Mouse (Mus musculus): ENCODE measurements around the gene Rif1. TPM values are rescaled to one million over a fixed set of nuclear protein-coding genes. Genes with fewer than 3 reads are reported as not detected.

Rif1 gene
- polyA plus RNA-seq, 1 experiment from 2014 or later: 16.3 TPM

GRCm38 (mm10) chr2:52042714-52043113 lies 29.9 kb upstream of the Rif1 start:
- no peaks in the 10 kb centered on the region for H3K36me3 ChIP-seq
- no peak for ATAC-seq (ENCODE audit: extremely low read depth, insufficient number of reproducible peaks, low FRiP score, low TSS enrichment)
- H3K4me3 ChIP-seq: no peak overlapping the region
- H3K9ac ChIP-seq: no peak overlapping the region
- peaks cover 6% of the 10 kb centered on the region for H3K27me3 ChIP-seq (replicated peaks)
- no peaks in the 10 kb centered on the region for H3K4me1 ChIP-seq
- H3K4me2 ChIP-seq: no peak overlapping the region
- WGBS: 22% methylated on average over 5 of the region's 5 CpGs
- no peaks in the 10 kb centered on the region for H3K9me3 ChIP-seq
- no peak overlapping the region for H3K27ac ChIP-seq (replicated peaks)

DNA sequence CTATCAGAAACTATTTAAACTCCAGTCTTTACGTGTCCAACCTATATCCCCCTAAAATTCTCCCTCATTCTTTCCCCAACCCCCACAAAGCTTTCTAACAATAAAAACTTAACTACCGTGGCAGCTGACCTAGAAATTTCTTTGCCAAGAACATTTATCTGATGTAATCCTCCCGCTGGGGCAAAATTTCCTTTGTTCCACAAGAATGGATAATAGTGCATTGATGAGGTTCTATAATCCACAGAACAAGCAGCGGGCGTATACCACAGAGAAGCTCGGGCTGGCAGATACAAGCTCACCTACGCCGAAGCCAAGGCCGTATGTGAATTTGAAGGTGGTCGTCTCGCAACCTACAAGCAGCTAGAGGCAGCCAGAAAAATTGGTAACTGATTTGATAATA lies 29.1 kb upstream of the Rif1 start:
- no peaks in the 10 kb centered on the region for H3K9me3 ChIP-seq
- WGBS: 88% methylated on average over 11 of the region's 11 CpGs
- no peaks in the 10 kb centered on the region for H3K36me3 ChIP-seq
- peaks cover 6% of the 10 kb centered on the region for H3K27me3 ChIP-seq (replicated peaks)
- no peaks in the 10 kb centered on the region for H3K4me1 ChIP-seq
- no peak overlapping the region for H3K27ac ChIP-seq (replicated peaks)
- no peak overlapping the region for H3K4me2 ChIP-seq
- no peak for ATAC-seq (ENCODE audit: extremely low read depth, insufficient number of reproducible peaks, low FRiP score, low TSS enrichment)
- H3K9ac ChIP-seq: no peak overlapping the region
- no peak overlapping the region for H3K4me3 ChIP-seq

DNA sequence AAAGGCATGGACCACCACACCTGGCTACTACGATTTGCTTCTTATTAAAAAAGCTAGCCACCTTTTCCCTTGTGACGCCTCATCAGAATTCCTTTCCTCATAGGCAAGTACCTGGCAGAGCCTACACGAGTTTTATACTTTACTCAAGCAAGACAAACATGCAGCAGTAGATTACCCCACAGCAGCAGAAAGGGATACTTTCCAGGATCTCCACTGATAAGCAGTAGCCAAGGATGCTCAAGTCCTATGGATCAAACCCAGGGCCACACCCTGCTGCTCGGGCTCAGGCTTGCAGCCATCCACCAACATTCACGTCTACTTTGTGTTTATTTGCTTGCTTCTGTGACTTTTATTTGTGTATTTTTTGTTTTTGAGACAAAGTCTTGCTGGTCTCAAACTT lies 26.6 kb upstream of the Rif1 start:
- Histone ChIP-seq H3K4me2 (no peak overlapping the region), H3K4me1 (no peaks in the 10 kb centered on the region), H3K36me3 (no peaks in the 10 kb centered on the region), H3K4me3 (no peak overlapping the region), H3K27me3 (replicated peaks) (no peaks in the 10 kb centered on the region), H3K9me3 (no peaks in the 10 kb centered on the region), H3K9ac (no peak overlapping the region), H3K27ac (replicated peaks) (no peak overlapping the region)
- WGBS: 67% methylated on average over 5 of the region's 5 CpGs
- no peak for ATAC-seq (ENCODE audit: extremely low read depth, insufficient number of reproducible peaks, low FRiP score, low TSS enrichment)

GRCm38 (mm10) chr2:52050823-52051222 lies 21.8 kb upstream of the Rif1 start:
- ATAC-seq (ENCODE audit: extremely low read depth, insufficient number of reproducible peaks, low FRiP score, low TSS enrichment): no peak
- H3K9me3 ChIP-seq: no peaks in the 10 kb centered on the region
- H3K9ac ChIP-seq: no peak overlapping the region
- no peaks in the 10 kb centered on the region for H3K27me3 ChIP-seq (replicated peaks)
- H3K36me3 ChIP-seq: no peaks in the 10 kb centered on the region
- peaks cover 16% of the 10 kb centered on the region for H3K4me1 ChIP-seq
- no peak overlapping the region for H3K4me2 ChIP-seq
- no peak overlapping the region for H3K27ac ChIP-seq (replicated peaks)
- WGBS: 86% methylated on average over 11 of the region's 11 CpGs
- no peak overlapping the region for H3K4me3 ChIP-seq

- Histone ChIP-seq H3K9me3 (no peaks in the 10 kb centered on the region), H3K36me3 (no peaks in the 10 kb centered on the region), H3K4me2 (no peak overlapping the region), H3K9ac (no peak overlapping the region), H3K4me3 (no peak overlapping the region), H3K27me3 (replicated peaks) (no peaks in the 10 kb centered on the region), H3K27ac (replicated peaks) (no peak overlapping the region), H3K4me1 (peaks cover 16% of the 10 kb centered on the region)
- WGBS: 86% methylated on average over 4 of the region's 4 CpGs
- ATAC-seq (ENCODE audit: extremely low read depth, insufficient number of reproducible peaks, low FRiP score, low TSS enrichment): no peak
Measured at GRCm38 (mm10) chr2:52052335-52052734, 20.3 kb upstream of the Rif1 start.

- WGBS: 15% methylated on average over 5 of the region's 5 CpGs
- H3K4me3 ChIP-seq: no peak overlapping the region
- no peak overlapping the region for H3K9ac ChIP-seq
- no peak overlapping the region for H3K4me2 ChIP-seq
- peak overlapping the region; percentile 55 for H3K27ac ChIP-seq (replicated peaks)
- ATAC-seq (ENCODE audit: extremely low read depth, insufficient number of reproducible peaks, low FRiP score, low TSS enrichment): no peak
- H3K27me3 ChIP-seq (replicated peaks): no peaks in the 10 kb centered on the region
- peaks cover 16% of the 10 kb centered on the region for H3K4me1 ChIP-seq
- no peaks in the 10 kb centered on the region for H3K9me3 ChIP-seq
- no peaks in the 10 kb centered on the region for H3K36me3 ChIP-seq
Measured at GRCm38 (mm10) chr2:52053502-52053901, 19.1 kb upstream of the Rif1 start.

DNA sequence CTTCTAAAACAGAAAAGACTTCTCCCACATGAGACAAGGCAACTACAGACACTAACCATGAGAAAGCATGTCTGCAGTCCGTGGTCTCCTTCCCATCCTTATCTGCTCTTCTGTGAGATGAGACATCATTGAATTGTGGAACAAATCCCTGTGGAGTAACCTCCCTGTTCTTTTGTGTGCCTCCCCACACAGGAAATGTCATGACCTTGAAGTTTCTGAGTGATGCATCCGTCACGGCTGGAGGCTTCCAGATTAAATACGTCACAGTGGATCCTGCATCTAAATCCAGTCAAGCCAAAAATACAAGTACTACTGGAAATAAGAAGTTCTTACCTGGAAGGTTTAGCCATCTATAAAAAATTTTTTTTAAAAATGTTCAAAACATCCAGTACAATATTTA lies 17.0 kb upstream of the Rif1 start:
- Histone ChIP-seq H3K36me3 (no peaks in the 10 kb centered on the region), H3K9ac (no peak overlapping the region), H3K9me3 (no peaks in the 10 kb centered on the region), H3K27me3 (replicated peaks) (no peaks in the 10 kb centered on the region), H3K4me1 (peaks cover 16% of the 10 kb centered on the region), H3K4me3 (no peak overlapping the region), H3K4me2 (no peak overlapping the region), H3K27ac (replicated peaks) (peak overlapping the region; percentile 59; the same call in 1 of the 2 replicates)
- no peak for ATAC-seq (ENCODE audit: extremely low read depth, insufficient number of reproducible peaks, low FRiP score, low TSS enrichment)
- 20% methylated on average over 4 of the region's 4 CpGs for WGBS

GRCm38 (mm10) chr2:52057099-52057498 lies 15.5 kb upstream of the Rif1 start:
- ATAC-seq (ENCODE audit: extremely low read depth, insufficient number of reproducible peaks, low FRiP score, low TSS enrichment): no peak
- Histone ChIP-seq H3K9me3 (no peaks in the 10 kb centered on the region), H3K4me1 (peaks cover 16% of the 10 kb centered on the region), H3K27me3 (replicated peaks) (no peaks in the 10 kb centered on the region), H3K36me3 (no peaks in the 10 kb centered on the region), H3K4me3 (no peak overlapping the region), H3K27ac (replicated peaks) (no peak overlapping the region), H3K4me2 (no peak overlapping the region), H3K9ac (no peak overlapping the region)
- WGBS: 56% methylated on average over 1 of the region's 1 CpGs

DNA sequence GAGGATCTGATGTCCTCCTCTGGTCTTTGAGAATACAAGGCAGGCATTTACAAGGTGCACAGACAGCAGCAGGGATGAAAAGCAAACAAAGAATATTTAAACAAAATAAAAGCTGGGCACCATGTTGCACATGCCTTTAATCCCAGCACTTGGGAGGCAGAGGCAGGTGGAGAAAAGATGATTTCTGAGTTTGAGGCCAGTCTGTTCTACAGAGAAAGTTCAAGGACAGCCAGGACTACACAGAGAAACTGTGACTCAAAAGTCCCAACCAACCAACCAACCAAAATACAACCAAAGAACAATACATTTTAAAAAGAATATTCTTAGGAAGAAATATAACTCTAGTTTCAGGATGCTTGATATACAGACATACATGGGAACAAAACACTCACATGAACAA lies 15.0 kb upstream of the Rif1 start:
- H3K9me3 ChIP-seq: no peaks in the 10 kb centered on the region
- no peak overlapping the region for H3K4me3 ChIP-seq
- no peak overlapping the region for H3K9ac ChIP-seq
- no peaks in the 10 kb centered on the region for H3K36me3 ChIP-seq
- no peak overlapping the region for H3K27ac ChIP-seq (replicated peaks)
- no peak overlapping the region for H3K4me2 ChIP-seq
- no peaks in the 10 kb centered on the region for H3K27me3 ChIP-seq (replicated peaks)
- ATAC-seq (ENCODE audit: extremely low read depth, insufficient number of reproducible peaks, low FRiP score, low TSS enrichment): no peak
- peaks cover 16% of the 10 kb centered on the region for H3K4me1 ChIP-seq

- ATAC-seq (ENCODE audit: extremely low read depth, insufficient number of reproducible peaks, low FRiP score, low TSS enrichment): no peak
- Histone ChIP-seq H3K36me3 (no peaks in the 10 kb centered on the region), H3K27ac (replicated peaks) (no peak overlapping the region), H3K4me3 (no peak overlapping the region), H3K9ac (no peak overlapping the region), H3K4me1 (peaks cover 6% of the 10 kb centered on the region), H3K9me3 (no peaks in the 10 kb centered on the region), H3K4me2 (no peak overlapping the region), H3K27me3 (replicated peaks) (no peaks in the 10 kb centered on the region)
- WGBS: 87% methylated on average over 1 of the region's 1 CpGs
Measured at GRCm38 (mm10) chr2:52068641-52069040, 4.0 kb upstream of the Rif1 start.

DNA sequence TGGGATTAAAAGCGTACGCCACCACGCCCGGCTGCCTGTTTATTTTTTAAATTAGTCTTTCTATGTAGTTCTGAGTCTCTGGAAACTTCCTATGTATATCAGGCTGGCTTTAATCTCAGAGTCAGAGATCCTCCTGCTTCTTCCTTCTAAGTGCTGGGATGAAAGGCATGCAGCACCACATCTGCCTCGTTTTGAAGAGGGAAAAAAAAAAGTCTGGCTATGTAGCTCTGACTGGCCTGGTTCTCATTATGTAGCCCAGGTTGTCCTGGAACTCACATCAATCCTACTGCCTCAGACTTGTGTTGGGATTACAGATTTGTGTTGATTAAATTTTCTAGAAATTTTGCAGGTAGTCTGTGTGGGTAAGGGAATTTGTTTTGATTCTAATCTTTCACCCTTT lies 1.8 kb upstream of the Rif1 start:
- WGBS: 86% methylated on average over 5 of the region's 5 CpGs

DNA sequence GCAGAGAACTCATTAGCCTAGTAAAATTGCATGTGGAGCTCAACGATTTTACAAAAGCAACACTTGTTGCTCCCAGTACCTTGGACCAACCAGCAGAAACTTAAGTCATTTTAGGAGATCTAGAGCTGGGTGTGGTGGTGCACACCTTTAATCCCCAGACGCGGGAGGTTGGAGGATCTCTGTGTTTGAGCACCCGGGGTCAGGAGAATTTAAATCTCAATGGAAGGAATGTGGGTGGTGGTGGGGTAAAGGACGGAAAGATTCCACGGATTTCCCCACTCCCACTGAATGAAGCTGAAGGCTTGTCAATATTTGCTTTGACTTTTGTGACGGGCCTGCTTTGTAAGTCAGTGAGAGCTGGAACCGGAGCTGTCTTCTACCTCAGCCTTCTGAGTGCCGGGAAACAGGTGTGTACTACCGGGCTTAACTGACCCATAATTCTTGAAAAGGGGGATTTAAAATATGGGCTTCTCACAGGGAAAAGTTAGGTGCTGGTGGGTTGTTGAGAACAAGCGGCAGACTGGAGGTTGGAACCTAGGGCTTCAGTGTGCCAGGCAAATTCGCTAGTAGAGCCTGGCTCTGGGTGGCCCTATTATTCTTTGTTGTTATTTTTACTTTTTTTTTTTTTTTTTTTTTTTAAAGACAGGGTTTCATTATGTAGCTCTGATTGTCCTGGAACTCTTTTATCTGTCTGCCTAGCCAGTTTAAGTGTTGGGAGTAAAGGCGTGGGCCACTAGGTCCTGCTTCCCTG lies 1.2 kb upstream of the Rif1 start:
- Histone ChIP-seq H3K27ac (replicated peaks) (no peak overlapping the region), H3K9me3 (no peaks in the 10 kb centered on the region), H3K4me1 (peaks cover 21% of the 10 kb centered on the region), H3K27me3 (replicated peaks) (no peaks in the 10 kb centered on the region), H3K4me2 (peak overlapping the region; percentile 77), H3K4me3 (peak overlapping the region; percentile 99), H3K9ac (no peak overlapping the region), H3K36me3 (peaks cover 20% of the 10 kb centered on the region)
- 61% methylated on average over 13 of the region's 13 CpGs for WGBS
- no peak for ATAC-seq (ENCODE audit: extremely low read depth, insufficient number of reproducible peaks, low FRiP score, low TSS enrichment)

More for the DNA sequence above, 1.8 kb upstream of the Rif1 start:
- no peaks in the 10 kb centered on the region for H3K27me3 ChIP-seq (replicated peaks)
- no peak overlapping the region for H3K4me3 ChIP-seq
- H3K9me3 ChIP-seq: no peaks in the 10 kb centered on the region
- H3K27ac ChIP-seq (replicated peaks): no peak overlapping the region
- no peak overlapping the region for H3K9ac ChIP-seq
- H3K4me2 ChIP-seq: no peak overlapping the region
- peaks cover 21% of the 10 kb centered on the region for H3K4me1 ChIP-seq
- no peak for ATAC-seq (ENCODE audit: extremely low read depth, insufficient number of reproducible peaks, low FRiP score, low TSS enrichment)
- peaks cover 15% of the 10 kb centered on the region for H3K36me3 ChIP-seq

Data from heart, embryonic 13.5 days (tissue).